Mouse (Mus musculus): Measurements from ENCODE around the gene Pmel.

Pmel gene

DNA sequence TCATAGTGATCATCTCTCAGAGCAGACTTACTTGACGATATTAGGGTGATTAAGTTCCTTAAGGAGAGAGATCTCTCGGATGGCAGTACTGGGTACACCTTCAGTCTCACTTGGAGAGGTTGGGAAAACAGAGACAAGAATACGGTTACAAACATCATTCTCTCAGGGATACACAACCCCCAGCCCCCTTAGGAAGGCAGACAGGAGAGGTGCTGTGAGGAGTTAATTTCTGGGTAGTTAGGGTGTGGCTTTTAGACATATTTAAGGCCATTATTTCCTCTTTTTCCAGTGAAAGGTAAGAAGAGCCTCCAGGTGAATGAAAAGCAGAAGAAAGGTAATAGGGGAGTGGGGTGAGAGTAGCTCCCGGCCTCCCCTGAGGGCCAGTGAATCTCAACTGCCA lies at the start of gene Pmel:
Gene Pmel, plus strand, starts transcription at position 301 of the 400 bp plus-strand sequence.
- in situ Hi-C loops (cut with MboI): no loop called here

DNA sequence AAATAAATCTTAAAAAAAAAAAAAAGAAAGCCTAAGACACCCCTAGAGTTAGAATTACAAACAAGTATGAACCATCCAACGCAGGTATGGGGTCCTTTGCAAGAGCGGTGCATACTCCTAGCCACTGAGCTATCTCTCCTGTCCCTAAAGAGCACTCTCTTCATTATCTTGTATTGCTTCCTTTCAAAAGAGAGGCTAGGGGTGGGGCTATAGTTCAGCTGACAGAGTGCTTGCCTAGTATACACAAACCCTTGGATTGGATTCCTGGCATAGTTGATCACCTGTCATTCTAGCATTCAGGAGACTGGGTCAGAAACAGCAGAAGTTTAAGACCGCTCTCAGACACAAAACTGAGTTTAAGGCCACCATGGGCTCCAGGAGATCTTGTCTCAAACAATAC lies 48.7 kb upstream of the Pmel start:
- in situ Hi-C loops (cut with MboI): no loop called here

DNA sequence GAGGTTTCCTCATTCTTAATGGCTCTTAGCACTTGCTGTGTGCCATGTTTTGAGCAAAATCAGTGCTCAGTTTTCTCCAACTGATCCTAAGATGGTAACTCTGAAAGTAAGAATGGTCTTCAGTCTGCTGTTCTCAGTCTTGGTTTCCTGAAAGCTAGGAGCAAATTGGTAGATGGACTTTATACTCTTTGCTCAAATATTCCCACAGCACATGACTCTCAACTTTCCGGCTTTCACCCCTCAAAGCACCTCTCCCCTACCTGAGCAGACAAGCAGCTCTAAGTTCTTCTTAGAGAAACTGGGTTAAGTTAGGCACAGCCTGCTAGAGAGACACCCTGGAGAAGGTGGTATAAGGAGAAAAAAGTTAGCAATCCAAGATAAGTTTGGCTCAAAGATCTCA lies 47.3 kb upstream of the Pmel start:
- in situ Hi-C loops (cut with MboI): no loop called here

DNA sequence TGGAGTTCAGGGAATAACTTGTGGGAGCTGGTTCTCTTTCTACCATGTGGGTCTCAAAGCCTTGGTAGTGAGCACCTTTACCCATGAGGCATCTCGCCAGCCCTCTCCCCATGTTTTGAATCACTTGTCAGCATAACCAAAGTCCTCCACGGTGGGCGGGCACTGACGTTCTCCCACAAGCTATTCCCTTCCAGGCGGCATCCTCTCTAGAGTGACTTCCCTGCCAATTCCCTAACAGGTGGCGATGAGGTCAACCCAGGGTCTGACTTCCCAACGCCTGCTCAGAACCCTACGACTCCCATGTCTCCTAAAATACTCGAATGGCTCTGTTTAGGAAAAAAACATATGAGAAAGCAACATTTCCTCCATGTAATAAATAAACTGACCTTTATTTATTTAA lies 46.2 kb upstream of the Pmel start:
- in situ Hi-C loops (cut with MboI): no loop called here

DNA sequence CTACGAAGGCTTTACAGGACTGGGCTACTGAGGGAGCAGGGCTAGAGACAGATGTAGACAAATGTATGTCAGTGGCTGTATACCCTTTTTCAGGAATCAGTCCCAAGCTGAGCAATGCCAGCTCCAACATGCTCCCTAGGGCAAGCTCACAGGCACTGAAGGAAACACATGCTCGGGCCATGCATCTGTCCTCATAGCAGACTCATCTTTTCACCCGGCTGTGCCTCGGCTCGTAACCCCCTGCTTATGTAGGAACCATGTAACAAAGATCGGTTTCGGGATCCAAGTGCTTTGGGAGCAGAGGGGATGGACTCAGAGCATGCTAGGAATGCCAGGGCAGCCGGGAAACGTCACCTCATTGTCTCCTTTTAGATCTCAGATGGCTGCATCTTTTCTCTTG lies 44.5 kb upstream of the Pmel start:
- in situ Hi-C loops (cut with MboI): no loop called here

DNA sequence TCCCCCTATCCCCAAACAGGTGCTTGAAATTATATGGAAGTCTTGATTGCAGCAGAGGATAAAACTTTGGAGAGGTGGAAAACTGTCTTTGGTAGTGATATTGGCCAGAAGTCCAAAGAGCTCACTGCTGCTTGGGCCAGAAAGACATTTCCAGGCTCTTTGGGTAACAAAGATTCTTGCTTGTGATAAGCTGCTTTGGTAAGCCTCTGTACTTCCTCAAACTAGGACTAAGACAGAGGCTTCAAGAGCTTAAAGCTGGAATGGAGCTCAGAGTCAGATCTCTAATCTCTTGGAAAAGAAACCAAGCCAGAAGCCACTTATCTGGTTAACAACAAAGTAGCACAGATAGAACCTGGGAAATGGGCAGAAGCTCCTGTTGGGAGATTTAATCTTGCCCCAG lies 41.5 kb upstream of the Pmel start:
- in situ Hi-C loops (cut with MboI): no loop called here

GRCm38 (mm10) chr10:128663441-128664220 lies 40.4 kb upstream of the Pmel start:
- in situ Hi-C loops (cut with MboI): no loop called here

- in situ Hi-C loops (cut with MboI): no loop called here
Measured at GRCm38 (mm10) chr10:128664808-128665207, 39.2 kb upstream of the Pmel start.

DNA sequence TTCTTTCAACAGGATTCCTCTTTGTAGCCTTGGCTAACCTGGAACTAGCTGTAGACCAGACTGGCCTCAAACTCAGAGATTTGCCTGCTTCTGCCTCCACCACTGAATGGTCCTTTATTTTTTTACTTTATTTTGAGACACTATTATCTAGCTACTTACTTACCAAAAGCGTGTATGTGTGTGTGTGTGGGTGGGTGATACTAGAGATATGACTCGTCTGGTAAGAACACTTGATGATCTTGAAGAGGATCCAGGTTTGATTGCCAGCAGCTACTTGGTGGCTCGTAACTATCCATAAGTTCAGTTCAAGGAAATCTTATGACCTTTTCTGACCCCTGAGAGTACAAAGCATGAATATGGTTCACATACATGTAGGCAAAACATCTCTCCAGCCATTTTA lies 38.7 kb upstream of the Pmel start:
- in situ Hi-C loops (cut with MboI): no loop called here

- in situ Hi-C loops (cut with MboI): no loop called here
Measured at GRCm38 (mm10) chr10:128665806-128666205, 38.2 kb upstream of the Pmel start.

DNA sequence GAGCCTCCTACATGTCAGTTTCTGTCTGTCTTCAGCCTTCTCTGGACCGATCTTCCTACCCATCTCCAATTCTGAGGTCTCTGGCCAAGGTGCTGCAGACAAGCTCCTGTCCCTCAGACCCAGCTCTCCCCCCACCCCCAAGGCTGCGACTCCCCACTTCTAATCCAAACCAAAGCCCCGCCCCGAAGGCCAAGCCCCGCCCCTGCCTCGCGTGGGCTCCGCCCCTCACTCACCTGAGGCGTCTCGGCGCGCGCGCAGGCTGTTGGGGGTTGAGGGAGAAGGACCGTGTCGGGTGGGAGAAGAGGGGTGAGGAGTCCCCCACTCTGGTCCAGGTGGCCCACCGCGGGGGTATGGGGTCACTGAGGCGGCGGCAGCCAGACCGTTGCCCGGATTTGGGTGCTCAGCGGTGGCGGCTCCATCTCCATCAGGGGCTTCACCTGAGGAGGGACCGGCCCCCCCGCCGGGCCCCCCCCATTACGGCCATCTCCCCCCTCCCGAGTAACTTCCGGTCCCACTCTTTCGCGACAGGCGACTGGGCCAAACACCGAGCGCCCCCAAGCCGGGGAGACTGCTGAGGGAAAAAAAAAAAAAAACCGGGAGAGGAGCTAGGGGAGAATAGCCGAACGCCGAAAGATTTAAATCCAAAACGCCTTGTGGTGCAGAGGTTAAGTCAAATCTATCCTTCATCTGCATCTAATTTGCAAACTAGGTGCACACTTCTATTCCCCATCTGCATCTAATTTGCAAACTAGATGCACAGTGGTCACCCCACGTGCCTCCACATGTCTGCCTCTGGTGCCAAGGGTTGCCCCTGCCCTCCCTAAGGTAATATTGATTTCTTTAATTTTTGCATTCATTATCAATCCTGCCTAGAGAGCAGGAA lies 35.0 kb upstream of the Pmel start:
- in situ Hi-C loops (cut with MboI): no loop called here

DNA sequence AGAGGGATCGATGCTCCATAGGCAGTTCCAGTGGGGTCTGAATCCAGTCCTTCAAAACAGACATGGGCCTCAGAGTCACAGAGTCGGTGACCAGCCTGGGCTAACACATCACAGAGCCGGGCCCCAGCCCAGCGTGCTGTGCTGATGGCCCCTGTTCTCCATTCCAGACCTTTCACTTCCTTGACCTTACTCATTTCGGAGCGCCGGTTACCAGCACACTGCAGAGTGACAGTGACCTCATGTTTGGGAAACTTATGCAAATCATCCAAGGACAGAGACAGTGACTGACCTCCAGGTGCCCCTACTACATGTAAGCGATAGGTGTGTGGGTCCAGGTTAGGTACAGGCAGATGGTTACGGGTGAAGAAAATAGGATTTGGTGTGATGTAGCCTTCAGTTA lies 32.8 kb upstream of the Pmel start:
- in situ Hi-C loops (cut with MboI): no loop called here

DNA sequence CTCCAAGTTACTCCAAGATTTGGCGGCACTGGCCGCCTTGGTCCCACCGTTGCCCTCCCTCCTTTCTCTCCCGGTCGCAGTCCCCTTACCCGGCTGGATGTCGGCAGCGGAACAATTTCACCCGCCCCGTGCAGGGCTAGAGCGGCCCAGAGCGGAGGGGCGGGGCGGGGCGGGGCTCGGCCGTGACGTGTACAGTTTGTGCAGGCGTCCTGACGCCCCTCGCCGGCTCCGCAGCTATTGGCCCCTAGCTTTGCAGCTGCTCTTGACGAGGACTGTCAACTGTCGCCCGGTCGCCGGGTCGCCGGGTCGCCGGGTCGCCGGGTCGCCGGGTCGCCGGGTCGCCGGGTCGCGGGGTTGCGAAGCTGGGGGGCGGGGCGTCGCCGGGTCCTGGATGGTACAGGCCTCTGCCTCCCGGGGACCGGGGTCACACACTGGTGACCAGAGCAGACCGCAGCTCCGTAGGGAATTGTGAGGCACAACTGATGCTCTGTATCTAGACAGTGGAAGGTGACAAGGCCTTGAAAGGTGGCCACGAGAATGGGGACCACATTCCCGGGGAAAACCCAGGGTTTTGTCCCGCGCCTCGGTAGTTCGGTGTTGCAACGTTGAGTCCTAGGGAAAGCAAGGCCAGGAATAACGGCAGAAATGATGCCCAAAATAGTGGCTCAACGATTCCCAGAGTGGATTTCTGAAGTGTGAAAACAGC lies 30.1 kb upstream of the Pmel start, which contains the start of gene Suox:
Gene Suox, minus strand, starts transcription at position 311 of the 706 bp plus-strand sequence.
- in situ Hi-C loops (cut with MboI): no loop called here

DNA sequence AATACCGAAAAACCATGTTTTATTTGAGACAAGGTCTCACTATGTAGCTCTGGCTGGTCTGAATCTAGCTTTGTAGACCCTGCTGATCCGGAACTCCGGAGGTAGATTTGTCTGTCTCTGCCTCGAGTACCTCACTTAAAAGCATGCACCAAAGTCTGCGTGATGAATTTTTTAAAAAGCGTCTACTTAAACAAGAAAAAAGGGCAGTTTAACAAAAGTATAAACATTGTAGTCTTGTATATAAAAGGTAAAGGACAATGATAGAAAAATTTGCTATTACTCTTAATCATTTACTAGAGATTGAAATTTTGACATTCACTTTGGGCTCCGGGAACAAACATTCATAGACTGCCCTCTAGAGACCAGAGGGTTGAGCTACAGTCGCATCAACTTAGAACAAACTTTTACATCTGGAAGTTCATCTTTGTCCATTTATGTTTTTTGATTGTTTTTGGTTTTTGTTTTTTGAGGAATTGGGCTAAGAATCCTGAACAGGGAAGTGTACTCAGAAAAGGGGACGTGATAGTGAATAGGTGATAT lies 29.5 kb upstream of the Pmel start:
- in situ Hi-C loops (cut with MboI): no loop called here

DNA sequence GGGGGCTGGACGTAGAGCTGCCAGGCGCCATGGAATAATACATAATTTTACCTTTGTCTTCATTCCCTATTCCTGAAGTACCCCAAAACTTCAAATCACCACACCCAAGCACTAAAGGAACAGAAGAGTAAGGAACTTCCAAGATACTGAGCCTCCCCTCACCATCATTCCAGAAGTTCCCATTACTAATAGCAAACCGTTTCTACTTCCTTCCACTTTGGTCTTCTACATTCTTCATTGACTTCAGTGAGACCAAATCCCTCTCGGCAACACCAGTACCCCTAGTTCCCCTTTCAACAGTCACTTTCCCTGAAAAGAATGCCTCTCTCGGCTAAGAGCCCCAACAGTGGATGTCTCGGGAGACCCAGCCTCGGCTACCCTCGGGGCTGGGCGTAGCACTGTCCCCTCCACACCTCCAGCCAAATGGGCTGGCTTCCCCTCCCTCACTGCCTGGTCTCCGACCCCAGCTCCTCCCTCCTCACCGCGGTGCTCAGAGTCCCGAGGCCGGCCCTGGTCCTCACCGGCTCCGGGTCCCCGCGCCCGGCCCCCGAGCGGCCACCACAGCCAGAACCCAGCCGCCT lies 8.5 kb upstream of the Pmel start:
- in situ Hi-C loops (cut with MboI): no loop called here

GRCm38 (mm10) chr10:128695992-128696807 lies 7.8 kb upstream of the Pmel start, which contains the start of gene Rab5b:
TSS of gene Rab5b (minus strand) at chr10:128696264.
- in situ Hi-C loops (cut with MboI): no loop called here

DNA sequence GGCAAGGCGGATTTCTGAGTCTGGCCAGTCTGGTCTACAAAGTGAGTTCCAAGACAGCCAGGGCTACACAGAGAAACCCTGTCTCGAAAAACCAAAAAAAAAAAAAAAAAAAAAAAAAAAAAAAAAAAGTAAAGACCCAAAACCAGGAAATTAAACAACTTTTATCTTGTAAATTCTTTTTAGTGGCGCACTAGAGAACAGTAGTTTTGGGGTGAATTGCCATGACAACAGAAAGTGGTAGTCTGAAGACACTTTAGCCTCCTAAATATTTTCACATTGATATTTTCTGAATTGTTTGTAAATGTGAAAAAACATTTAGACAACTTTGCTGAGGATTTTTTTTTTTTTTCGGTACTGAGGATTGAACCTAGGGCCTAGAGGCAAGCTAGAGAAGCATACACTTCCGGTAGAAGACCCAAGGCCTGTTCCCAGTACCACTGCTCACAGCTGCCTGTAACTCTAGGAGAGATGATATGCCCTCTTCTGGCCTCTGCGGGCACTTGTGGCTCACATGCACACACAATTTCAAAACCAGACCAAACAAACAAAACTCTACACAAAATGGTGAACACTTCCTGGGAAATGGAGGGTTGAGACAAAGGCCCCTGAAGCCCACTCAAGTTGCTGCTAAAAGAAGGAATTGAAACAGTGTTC lies 6.8 kb upstream of the Pmel start:
- in situ Hi-C loops (cut with MboI): no loop called here

DNA sequence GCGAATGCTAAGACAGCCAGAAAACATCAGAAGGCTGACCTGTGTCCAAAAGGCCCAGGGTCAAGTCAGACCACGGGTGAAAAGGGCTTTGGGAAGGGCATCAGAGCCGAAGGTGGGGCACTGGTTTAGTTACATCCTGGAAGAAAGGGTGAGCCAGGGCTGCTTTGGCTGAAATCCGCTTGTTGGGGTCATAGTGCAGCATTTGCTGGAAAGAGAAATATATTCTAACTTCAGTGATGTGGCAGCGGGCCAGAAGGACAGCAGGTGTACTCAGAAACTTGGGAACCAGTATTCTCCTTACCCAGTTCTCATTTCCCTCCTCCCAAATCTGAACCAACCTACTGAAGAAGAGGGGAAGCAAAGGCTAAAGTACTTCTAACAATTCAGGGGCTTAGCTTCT lies 5.0 kb upstream of the Pmel start:
- in situ Hi-C loops (cut with MboI): no loop called here

DNA sequence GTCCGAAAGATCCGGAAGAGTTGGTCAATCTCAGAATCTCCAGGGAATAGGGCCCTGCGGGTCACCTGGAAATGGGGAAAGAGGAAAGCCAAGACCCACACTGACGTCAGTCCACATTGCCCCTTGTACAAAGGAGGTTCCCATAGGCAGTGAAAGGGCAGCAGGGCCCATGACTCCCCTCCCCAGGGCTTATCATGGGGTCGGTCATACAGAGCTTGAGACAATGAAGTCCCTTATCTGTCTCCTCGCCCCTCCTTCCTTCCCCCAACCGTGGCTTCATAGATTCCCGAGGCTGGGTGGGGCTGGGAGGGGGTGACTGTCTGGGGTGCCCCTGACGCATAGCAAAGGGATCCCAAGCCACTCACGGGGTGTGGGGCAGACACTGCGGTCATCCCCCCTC lies 4.4 kb upstream of the Pmel start:
- in situ Hi-C loops (cut with MboI): no loop called here

- in situ Hi-C loops (cut with MboI): no loop called here
Measured at GRCm38 (mm10) chr10:128700712-128701111, 3.3 kb upstream of the Pmel start.
